Mouse (Mus musculus): ENCODE measurements around the gene Pxdc1. TPM values are rescaled to one million over a fixed set of nuclear protein-coding genes. Genes with fewer than 3 reads are reported as not detected.

The Pxdc1 gene
- polyA plus RNA-seq, 1 experiment from 2014 or later, result 4.4 TPM

DNA sequence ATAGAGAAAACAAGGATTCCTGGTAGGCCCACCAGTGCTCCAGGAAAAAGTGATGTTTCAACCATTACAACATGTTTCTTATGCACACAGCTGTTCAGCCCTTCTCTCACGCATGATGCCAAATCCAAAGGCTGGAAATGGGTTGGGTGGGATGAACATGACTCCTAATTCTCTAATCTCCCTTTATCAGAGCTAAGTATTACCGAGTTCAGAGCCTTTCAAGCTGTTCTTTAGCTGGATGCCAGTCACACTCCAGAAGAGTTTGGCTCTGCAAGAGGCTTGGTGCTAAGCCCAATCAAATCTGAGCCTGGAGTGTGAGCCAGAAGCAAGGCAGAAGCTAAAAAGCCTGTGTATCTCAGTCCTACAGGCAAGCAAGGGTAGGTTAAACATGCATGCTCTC is 40.9 kb downstream of the Pxdc1 start:
- Histone ChIP-seq H3K36me3 (ENCODE audit: poor library complexity, severe bottlenecking) (no peaks in the 10 kb centered on the region), H3K4me3 (no peak overlapping the region), H3K9me3 (replicated peaks) (no peaks in the 10 kb centered on the region), H3K27ac (no peak overlapping the region), H3K9ac (no peak overlapping the region), H3K4me2 (no peak overlapping the region), H3K27me3 (no peaks in the 10 kb centered on the region), H3K4me1 (no peaks in the 10 kb centered on the region)
- 73% methylated on average over 2 of the region's 2 CpGs for WGBS
- ATAC-seq, result no peak; the same call in 1 of the 2 replicates

DNA sequence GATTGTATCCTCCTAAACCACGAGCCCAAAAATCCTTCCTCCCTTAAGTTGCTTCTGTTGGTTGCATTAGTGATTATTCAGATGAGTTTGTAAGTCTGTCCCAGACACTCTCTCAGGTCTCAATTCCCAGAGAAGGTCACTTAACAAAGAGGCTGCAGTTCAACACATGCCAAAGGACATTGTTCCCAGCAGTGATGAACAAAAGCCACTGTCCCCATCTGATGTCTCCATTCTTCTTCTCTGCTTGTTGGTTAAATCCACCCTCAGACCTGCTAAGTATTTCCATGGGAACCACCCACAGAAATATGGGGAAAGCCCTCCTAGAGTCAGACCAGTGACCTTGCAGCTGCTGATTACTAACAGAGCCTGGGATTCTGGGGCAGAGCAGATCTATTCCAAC is 43.6 kb downstream of the Pxdc1 start:
- H3K27ac ChIP-seq, result no peak overlapping the region
- no peaks in the 10 kb centered on the region for H3K27me3 ChIP-seq
- no peak overlapping the region for H3K4me3 ChIP-seq
- H3K4me2 ChIP-seq, result no peak overlapping the region
- H3K4me1 ChIP-seq, result peaks cover 3% of the 10 kb centered on the region; the same call in 1 of the 2 replicates
- H3K9me3 ChIP-seq (replicated peaks), result no peaks in the 10 kb centered on the region
- no peak for ATAC-seq
- no peak overlapping the region for H3K9ac ChIP-seq
- H3K36me3 ChIP-seq (ENCODE audit: poor library complexity, severe bottlenecking), result no peaks in the 10 kb centered on the region
- WGBS, result 59% methylated on average over 1 of the region's 1 CpGs

DNA sequence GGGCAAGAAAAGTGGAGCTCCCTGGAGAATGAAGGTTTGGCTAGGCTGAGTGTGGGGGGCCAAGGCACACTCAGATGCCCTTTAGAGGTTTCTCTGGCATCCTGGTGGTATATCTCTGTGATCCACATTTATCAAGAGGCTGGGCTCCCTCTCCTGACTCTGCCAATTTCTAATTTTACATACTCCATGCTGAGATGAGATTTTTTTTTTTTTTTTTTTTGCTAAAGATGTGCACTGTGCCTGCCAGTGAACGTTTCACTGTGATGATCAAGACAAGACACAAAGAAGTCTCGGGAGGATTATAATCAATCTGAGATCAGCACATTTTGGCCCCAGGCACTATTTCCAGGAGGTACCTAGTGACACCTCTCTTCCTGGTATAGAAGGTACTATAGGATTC is 46.2 kb downstream of the Pxdc1 start:
- no peak overlapping the region for H3K27ac ChIP-seq

DNA sequence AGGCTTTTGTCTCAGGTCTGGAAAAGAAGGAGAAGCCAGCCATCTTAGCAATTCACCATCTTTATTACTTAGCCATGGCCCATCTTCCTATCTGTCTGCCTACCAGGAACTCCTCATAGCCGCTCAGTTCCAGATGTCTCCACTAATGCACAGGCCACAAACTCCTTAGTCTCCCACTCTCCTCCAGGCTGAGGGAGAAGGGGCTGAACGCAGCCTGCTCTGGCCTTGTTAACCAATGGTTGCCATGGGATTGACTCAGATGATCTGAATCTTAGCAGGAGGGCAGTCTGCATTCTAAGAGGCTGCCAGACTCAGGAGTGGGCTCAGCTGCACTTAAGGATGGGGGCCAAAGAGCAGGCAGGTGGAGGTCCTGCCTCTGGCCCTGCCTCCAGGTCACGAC is 47.4 kb downstream of the Pxdc1 start:
- Histone ChIP-seq H3K36me3 (ENCODE audit: poor library complexity, severe bottlenecking) (no peaks in the 10 kb centered on the region), H3K27ac (no peak overlapping the region), H3K4me1 (peaks cover 3% of the 10 kb centered on the region; the same call in 1 of the 2 replicates), H3K9me3 (replicated peaks) (no peaks in the 10 kb centered on the region), H3K4me3 (no peak overlapping the region), H3K4me2 (no peak overlapping the region), H3K9ac (no peak overlapping the region), H3K27me3 (no peaks in the 10 kb centered on the region)
- no peak for ATAC-seq
- WGBS, result 64% methylated on average over 3 of the region's 3 CpGs

More for the DNA sequence above, 46.2 kb downstream of the Pxdc1 start:
- Histone ChIP-seq H3K27me3 (no peaks in the 10 kb centered on the region), H3K4me2 (no peak overlapping the region), H3K9me3 (replicated peaks) (no peaks in the 10 kb centered on the region), H3K4me3 (no peak overlapping the region), H3K4me1 (peaks cover 3% of the 10 kb centered on the region; the same call in 1 of the 2 replicates), H3K9ac (no peak overlapping the region), H3K36me3 (ENCODE audit: poor library complexity, severe bottlenecking) (no peaks in the 10 kb centered on the region)
- no peak for ATAC-seq
- WGBS, result 67% methylated on average over 2 of the region's 2 CpGs

DNA sequence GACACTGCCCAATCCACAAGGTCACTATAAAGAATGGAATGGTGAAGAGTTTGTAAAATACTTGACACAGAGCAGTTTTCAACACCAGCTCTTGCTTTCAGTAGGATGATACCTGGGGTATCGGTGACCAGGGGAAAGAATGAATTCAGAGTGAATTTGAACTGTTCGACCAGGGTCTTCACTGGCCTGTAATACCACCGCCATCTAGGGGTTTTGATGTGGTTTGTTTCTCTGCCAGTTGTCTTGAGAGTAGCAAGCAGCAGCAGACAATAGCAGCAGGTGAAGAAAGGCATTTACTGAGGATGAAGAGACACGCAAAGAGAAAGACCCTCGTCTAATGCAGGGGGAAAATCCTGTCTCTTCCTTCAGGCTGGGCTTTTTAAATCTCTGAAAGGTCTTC is 48.1 kb downstream of the Pxdc1 start:
- no peaks in the 10 kb centered on the region for H3K36me3 ChIP-seq (ENCODE audit: poor library complexity, severe bottlenecking)
- H3K4me1 ChIP-seq, result peaks cover 3% of the 10 kb centered on the region; the same call in 1 of the 2 replicates
- no peaks in the 10 kb centered on the region for H3K27me3 ChIP-seq
- no peaks in the 10 kb centered on the region for H3K9me3 ChIP-seq (replicated peaks)
- no peak for ATAC-seq
- H3K27ac ChIP-seq, result no peak overlapping the region
- H3K4me2 ChIP-seq, result no peak overlapping the region
- no peak overlapping the region for H3K9ac ChIP-seq
- 65% methylated on average over 5 of the region's 5 CpGs for WGBS
- no peak overlapping the region for H3K4me3 ChIP-seq

DNA sequence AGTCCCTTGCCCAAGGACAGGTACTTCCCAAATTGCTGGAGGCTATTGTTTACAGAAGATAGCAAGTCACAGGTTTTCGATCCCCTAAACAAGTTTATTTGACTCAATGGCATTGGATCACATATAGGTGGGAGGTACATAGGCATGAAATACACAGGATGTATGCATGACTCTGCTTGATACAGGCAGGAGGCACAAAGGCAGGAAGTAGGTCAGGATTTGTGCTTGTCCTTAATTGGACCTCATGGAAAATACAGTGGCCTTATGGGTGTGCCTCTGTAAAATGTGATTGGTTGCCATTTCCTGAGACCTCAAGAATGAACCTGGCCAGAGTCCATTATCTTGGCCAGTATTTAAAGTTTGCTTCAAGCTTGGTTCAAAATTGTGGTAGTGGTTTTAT is 48.9 kb downstream of the Pxdc1 start:
- H3K9me3 ChIP-seq (replicated peaks), result no peaks in the 10 kb centered on the region
- no peak overlapping the region for H3K4me2 ChIP-seq
- peaks cover 3% of the 10 kb centered on the region; the same call in 1 of the 2 replicates for H3K4me1 ChIP-seq
- no peak overlapping the region for H3K27ac ChIP-seq
- H3K4me3 ChIP-seq, result no peak overlapping the region
- no peaks in the 10 kb centered on the region for H3K36me3 ChIP-seq (ENCODE audit: poor library complexity, severe bottlenecking)
- 97% methylated on average over 1 of the region's 1 CpGs for WGBS
- no peak overlapping the region for H3K9ac ChIP-seq
- H3K27me3 ChIP-seq, result no peaks in the 10 kb centered on the region
- no peak for ATAC-seq

DNA sequence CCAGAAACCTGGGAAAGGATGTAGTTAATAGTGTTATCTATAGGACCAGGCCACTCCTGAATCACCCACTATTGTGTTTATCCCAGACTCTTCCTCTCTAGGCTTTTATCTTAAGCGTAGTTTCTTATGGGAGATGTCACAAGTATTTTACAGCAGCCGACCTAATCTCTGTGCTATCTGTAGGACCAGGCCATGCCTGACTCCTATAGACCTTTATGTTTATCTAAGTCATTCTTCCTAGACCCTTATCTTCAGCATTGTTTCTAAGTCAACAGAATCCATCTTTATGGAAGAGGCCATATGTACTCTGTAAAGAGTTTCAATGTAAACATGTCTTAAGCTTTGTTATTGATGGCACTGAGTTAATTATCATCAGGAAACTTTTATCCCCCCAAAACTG is 50.5 kb downstream of the Pxdc1 start:
- Histone ChIP-seq H3K4me2 (no peak overlapping the region), H3K9me3 (replicated peaks) (no peaks in the 10 kb centered on the region), H3K36me3 (ENCODE audit: poor library complexity, severe bottlenecking) (no peaks in the 10 kb centered on the region), H3K9ac (no peak overlapping the region), H3K4me1 (peaks cover 3% of the 10 kb centered on the region; the same call in 1 of the 2 replicates), H3K27me3 (no peaks in the 10 kb centered on the region), H3K27ac (no peak overlapping the region), H3K4me3 (no peak overlapping the region)
- ATAC-seq, result no peak
- 79% methylated on average over 2 of the region's 2 CpGs for WGBS

DNA sequence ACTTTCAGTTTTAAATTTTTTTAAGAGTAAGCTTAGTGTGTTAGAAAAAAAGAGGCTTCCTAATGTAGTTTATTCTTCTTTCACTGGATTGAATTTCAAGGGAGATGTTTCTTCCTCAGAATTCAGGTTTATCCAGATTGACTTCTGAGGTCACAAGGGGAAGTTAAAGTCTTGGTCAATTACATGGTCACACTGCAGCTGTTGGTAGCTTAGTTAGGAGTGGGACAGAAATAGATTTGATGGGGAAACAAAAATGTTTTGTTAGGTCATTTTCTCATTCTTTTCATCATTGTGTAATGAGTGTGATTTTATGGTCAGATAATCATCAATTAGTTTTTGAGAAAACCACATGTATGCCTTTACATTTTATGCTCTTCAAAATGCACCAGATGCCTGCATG is 56.5 kb downstream of the Pxdc1 start:
- Histone ChIP-seq H3K4me1 (no peaks in the 10 kb centered on the region), H3K27me3 (no peaks in the 10 kb centered on the region), H3K9me3 (replicated peaks) (no peaks in the 10 kb centered on the region), H3K36me3 (ENCODE audit: poor library complexity, severe bottlenecking) (no peaks in the 10 kb centered on the region), H3K4me2 (no peak overlapping the region), H3K9ac (no peak overlapping the region), H3K4me3 (no peak overlapping the region), H3K27ac (no peak overlapping the region)
- ATAC-seq, result no peak

Other genes with a start within 250 kb of the Pxdc1 start
- gene Fam50b, start 81.4 kb upstream of the Pxdc1 start, polyA plus RNA-seq (2015; fragmentation: Nextera tagmentation; extraction: Ambion mirVana), result not detected in 2 replicates
- 83.6 and 89.6 TPM in 2 replicates for gene Prpf4b, start 221.8 kb upstream of the Pxdc1 start, polyA plus RNA-seq (2015; fragmentation: Nextera tagmentation; extraction: Ambion mirVana)